Mouse (Mus musculus) midbrain, embryonic 16.5 days (tissue): ENCODE results near the gene Wasf2. TPM values are rescaled to one million over a fixed set of nuclear protein-coding genes. Genes with fewer than 3 reads are reported as not detected.
"Not testable (repeated sequence)": the region's sequence is repeated elsewhere in the genome, so short reads cannot be mapped to it uniquely, and the experiment has no call there.

Source experiments
- ATAC-seq: fragments of 200-750 bp; cut with Nextera tagmentation; 2 replicates; pipeline ENCODE4 v1.8.0; 2017; ENCODE audit warnings: moderate TSS enrichment
- H3K27ac ChIP-seq: fragments of 300-500 bp; sonication (generic); 2 replicates; pipeline ENCODE4 v1.5.1; 2014; ENCODE audit warnings: mild to moderate bottlenecking, low read length, mixed read lengths
- H3K27me3 ChIP-seq: fragments of 300-500 bp; sonication (generic); 2 replicates; pipeline ENCODE4 v1.6.1; 2014; ENCODE audit warnings: low read depth, low read length, mixed read lengths; ENCODE audit not compliant: control insufficient read depth, insufficient read depth
- H3K36me3 ChIP-seq: fragments of 300-500 bp; sonication (generic); 2 replicates; pipeline ENCODE4 v1.6.1; 2014; ENCODE audit warnings: mild to moderate bottlenecking, low read length, moderate library complexity, mixed read lengths; ENCODE audit not compliant: control insufficient read depth, insufficient read depth
- H3K4me1 ChIP-seq: fragments of 300-500 bp; sonication (generic); 2 replicates; pipeline ENCODE4 v1.6.1; 2014; ENCODE audit warnings: mild to moderate bottlenecking, low read length, mixed read lengths; ENCODE audit not compliant: control insufficient read depth, insufficient read depth
- H3K4me2 ChIP-seq: fragments of 300-500 bp; sonication (generic); 2 replicates; pipeline ENCODE4 v1.6.1; 2014; ENCODE audit warnings: mild to moderate bottlenecking, low read length, mixed read lengths
- H3K4me3 ChIP-seq: fragments of 300-500 bp; sonication (generic); 2 replicates; pipeline ENCODE4 v1.5.1; 2014; ENCODE audit warnings: low read depth, mild to moderate bottlenecking, low read length, moderate library complexity, mixed read lengths
- H3K9ac ChIP-seq: fragments of 300-500 bp; sonication (generic); 2 replicates; pipeline ENCODE4 v1.6.1; 2014; ENCODE audit warnings: low read depth, low read length, mixed read lengths
- H3K9me3 ChIP-seq: fragments of 300-500 bp; sonication (generic); replicated peaks from 2 replicates; pipeline ENCODE4 v1.6.1; 2014; ENCODE audit warnings: mild to moderate bottlenecking, low read length, mixed read lengths; ENCODE audit not compliant: control insufficient read depth, poor library complexity, severe bottlenecking
- WGBS: fragments of 180-500 bp; shearing (Covaris S2); extraction: QIAGEN DNeasy Blood & Tissue Kit; methylation state at CpG from one replicate; pipeline ENCODE4 v1.1.7; 2014; 5-methylcytosine and 5-hydroxymethylcytosine counted together
- polyA plus RNA-seq: library from polyadenylated mRNA; unstranded; fragments of >200 nt; fragmentation: Nextera tagmentation; extraction: Ambion mirVana; gene quantifications from 2 replicates; pipeline ENCODE4 v1.2.1, GENCODE M21; 2015

Wasf2 gene
- polyA plus RNA-seq, 1 experiment from 2014 or later = 20.1 TPM

- Histone ChIP-seq H3K9ac (no peak overlapping the region), H3K27ac (peak overlapping the region; percentile 84; the same call in 1 of the 2 replicates), H3K9me3 (no peaks in the 10 kb centered on the region), H3K4me1 (peaks cover 48% of the 10 kb centered on the region), H3K4me2 (no peak overlapping the region), H3K27me3 (no peaks in the 10 kb centered on the region), H3K36me3 (no peaks in the 10 kb centered on the region), H3K4me3 (no peak overlapping the region)
- WGBS = 8% methylated on average over 1 of the region's 1 CpGs
- ATAC-seq = no peak
These were observed 36.0 kb upstream of the Wasf2 start for GRCm38 (mm10) chr4:133094255-133094654.

DNA sequence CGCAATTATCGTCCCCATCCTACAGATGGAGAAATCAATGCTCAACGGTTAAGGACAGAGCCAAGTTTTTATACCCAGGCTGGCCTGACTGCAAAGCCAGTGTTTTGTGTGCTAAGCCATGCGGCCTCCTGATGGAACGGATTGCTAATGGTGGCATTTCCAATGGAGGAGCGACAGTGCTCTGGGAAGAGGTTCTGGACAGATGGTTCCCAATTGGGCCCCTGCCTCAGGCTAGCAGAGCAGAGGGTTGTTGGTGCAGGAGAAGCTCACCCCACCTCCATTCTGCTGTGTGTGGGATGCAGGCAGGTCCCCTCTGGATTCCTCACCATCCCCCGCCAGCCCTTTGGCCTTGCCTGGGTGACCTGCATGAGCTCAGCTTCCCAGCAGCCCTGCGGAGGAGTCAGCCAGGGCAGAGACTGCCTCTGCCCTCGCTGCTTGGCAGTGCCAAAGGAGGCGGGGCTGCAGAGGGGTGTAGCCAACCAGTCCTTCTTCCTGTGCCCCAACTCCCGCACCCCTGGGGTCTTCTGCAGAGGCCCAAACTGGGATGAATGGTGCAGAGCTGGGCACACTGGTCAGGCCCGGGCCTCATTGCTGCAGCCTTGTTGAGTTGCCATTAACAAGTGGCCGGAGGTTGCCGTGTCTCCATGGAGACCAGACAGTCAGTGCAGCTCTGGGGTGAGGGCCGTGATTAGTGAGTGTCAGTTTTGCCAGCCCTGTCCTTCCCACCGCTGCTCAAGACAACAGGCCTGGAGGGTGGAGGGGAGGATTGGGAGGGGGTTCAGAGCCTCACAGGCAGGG is 35.2 kb upstream of the Wasf2 start:
- 21% methylated on average over 16 of the region's 16 CpGs for WGBS

DNA sequence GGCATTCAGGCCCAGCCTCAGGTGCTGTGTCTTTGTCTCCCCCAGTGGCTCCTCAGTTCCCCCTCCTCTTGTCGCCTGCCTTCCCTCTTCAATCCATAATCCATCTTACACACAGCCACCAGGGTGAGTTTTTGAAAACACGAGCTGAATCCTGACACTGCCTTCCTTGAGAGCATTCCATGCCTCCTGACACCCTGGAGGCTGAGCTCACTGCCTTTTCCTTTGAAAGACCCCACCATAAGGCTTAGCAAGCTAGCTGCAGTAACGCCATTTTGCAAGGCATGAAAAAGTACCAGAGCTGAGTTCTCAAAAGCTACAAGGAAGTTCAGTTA is 34.6 kb upstream of the Wasf2 start:
- H3K27me3 ChIP-seq, ATAC-seq, H3K4me3 ChIP-seq, H3K9me3 ChIP-seq, H3K36me3 ChIP-seq: not testable (repeated sequence)
- H3K27ac ChIP-seq = peak overlapping the region; percentile 84
- H3K4me1 ChIP-seq = peaks cover 38% of the 10 kb centered on the region
- WGBS = 5% methylated on average over 3 of the region's 3 CpGs
- 0 out of 2 replicates have a peak overlapping the region, but pooled peaks have one; percentile 45 for H3K9ac ChIP-seq
- peak overlapping the region; percentile 34; the same call in 1 of the 2 replicates for H3K4me2 ChIP-seq

More for the DNA sequence above, 35.2 kb upstream of the Wasf2 start:
- Histone ChIP-seq H3K9me3 (no peaks in the 10 kb centered on the region), H3K27ac (peak overlapping the region; percentile 84), H3K4me2 (peak overlapping the region; percentile 34), H3K27me3 (no peaks in the 10 kb centered on the region), H3K4me1 (peaks cover 44% of the 10 kb centered on the region), H3K9ac (peak overlapping the region; percentile 45), H3K36me3 (no peaks in the 10 kb centered on the region), H3K4me3 (no peak overlapping the region)
- ATAC-seq = peak; percentile 81

DNA sequence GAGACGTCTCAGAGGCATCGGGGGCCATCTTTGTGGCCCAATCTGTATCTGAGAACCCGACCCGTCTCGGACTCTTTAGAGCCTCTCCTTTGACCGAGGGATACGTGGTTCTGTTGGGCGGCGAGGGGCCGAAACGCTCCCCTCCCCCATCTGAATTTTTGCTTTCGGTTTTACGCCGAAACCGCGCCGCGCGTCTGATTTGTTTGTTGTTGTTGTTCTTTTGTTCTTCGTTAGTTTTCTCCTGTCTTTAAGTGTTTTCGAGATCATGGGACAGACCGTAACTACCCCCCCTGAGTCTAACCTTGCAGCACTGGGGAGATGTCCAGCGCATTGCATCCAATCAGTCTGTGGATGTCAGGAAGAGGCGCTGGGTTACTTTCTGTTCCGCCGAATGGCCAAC is 33.6 kb upstream of the Wasf2 start:
- 2% methylated on average over 11 of the region's 26 CpGs for WGBS

DNA sequence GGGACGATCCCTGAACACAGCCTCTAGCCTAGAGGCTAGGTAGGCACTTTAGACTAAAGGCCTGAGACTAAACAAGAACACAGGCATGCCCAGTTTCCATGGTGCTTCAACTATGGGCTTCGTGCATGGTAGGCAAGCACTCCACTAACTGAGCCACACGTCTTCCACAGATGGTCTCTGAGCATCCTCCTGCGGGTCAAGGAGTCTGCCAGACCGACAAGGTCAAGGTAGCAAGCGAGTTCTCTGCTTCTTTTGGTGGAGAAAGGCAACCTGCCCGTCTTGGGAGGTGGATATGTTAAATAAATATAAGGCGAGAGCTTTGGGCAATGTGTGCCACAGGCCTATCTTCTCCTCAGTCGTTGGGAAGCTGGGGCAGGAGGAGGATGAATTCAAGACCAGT is 28.6 kb upstream of the Wasf2 start:
- no peak overlapping the region for H3K4me3 ChIP-seq
- H3K36me3 ChIP-seq = no peaks in the 10 kb centered on the region
- 79% methylated on average over 9 of the region's 9 CpGs for WGBS
- no peaks in the 10 kb centered on the region for H3K27me3 ChIP-seq
- no peak for ATAC-seq
- no peaks in the 10 kb centered on the region for H3K9me3 ChIP-seq
- no peak overlapping the region for H3K9ac ChIP-seq
- no peak overlapping the region for H3K27ac ChIP-seq
- peaks cover 5% of the 10 kb centered on the region; the same call in 1 of the 2 replicates for H3K4me1 ChIP-seq
- peak overlapping the region; percentile 34 for H3K4me2 ChIP-seq

More for the DNA sequence above, 33.6 kb upstream of the Wasf2 start:
- not testable (repeated sequence) for H3K9me3 ChIP-seq, H3K36me3 ChIP-seq, H3K9ac ChIP-seq, H3K27me3 ChIP-seq, ATAC-seq, H3K27ac ChIP-seq
- Histone ChIP-seq H3K4me1 (peaks cover 31% of the 10 kb centered on the region), H3K4me2 (peak overlapping the region; percentile 29; the same call in 1 of the 2 replicates), H3K4me3 (peak overlapping the region; percentile 20; the same call in 1 of the 2 replicates)

- WGBS = 35% methylated on average over 12 of the region's 16 CpGs
- Histone ChIP-seq H3K4me2 (peak overlapping the region; percentile 23; the same call in 1 of the 2 replicates), H3K9me3 (no peaks in the 10 kb centered on the region), H3K27me3 (no peaks in the 10 kb centered on the region), H3K4me1 (peaks cover 5% of the 10 kb centered on the region; the same call in 1 of the 2 replicates), H3K9ac (no peak overlapping the region), H3K36me3 (no peaks in the 10 kb centered on the region), H3K27ac (0 out of 2 replicates have a peak overlapping the region, but pooled peaks have one; percentile 37), H3K4me3 (no peak overlapping the region)
- ATAC-seq = no peak
These were observed 26.6 kb upstream of the Wasf2 start for GRCm38 (mm10) chr4:133103525-133104193.

DNA sequence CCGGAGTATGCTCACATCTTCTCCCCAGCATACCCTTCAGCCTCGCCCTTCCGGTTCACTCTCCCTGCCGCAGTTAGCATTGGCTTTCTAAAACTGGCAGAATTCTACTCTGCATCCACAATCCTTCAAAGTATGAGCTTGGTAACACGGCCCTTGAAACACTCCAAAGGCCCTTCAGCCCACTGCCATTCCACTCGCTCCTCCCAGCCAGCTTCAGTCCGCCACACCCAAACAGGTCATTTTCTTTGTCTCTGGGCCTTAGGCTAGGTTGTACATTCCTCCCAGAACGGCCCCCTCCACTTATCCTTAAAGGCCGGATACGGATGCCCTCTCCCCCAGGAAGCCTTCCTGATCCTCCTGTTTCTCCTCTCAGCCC is 26.1 kb upstream of the Wasf2 start:
- Histone ChIP-seq H3K27me3 (no peaks in the 10 kb centered on the region), H3K9ac (no peak overlapping the region), H3K4me3 (no peak overlapping the region), H3K36me3 (no peaks in the 10 kb centered on the region), H3K27ac (0 out of 2 replicates have a peak overlapping the region, but pooled peaks have one; percentile 37), H3K9me3 (no peaks in the 10 kb centered on the region), H3K4me1 (peaks cover 5% of the 10 kb centered on the region; the same call in 1 of the 2 replicates), H3K4me2 (peak overlapping the region; percentile 23; the same call in 1 of the 2 replicates)
- no peak for ATAC-seq
- WGBS = 33% methylated on average over 10 of the region's 10 CpGs

DNA sequence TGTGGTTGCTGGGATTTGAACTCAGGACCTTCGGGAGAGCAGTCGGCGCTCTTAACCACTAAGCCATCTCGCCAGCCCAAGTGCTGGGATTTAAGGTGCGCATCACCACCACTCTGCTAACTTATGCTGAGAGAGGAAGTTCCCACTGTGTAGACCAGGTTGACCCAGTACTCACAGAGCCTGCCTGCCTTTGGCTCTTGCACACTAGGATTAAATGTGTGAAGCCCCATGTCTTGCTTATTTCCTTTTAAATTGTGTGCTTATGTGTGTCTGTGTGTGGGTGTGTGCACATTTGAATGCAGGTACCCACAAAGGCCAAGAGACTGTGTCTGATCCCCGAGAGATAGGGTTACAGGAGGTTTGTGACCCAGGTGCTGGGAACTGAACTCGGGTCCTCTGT is 23.6 kb upstream of the Wasf2 start:
- Histone ChIP-seq H3K27ac (no peak overlapping the region), H3K4me3 (no peak overlapping the region), H3K9me3 (no peaks in the 10 kb centered on the region), H3K27me3 (no peaks in the 10 kb centered on the region), H3K9ac (no peak overlapping the region), H3K4me1 (peaks cover 4% of the 10 kb centered on the region; the same call in 1 of the 2 replicates), H3K36me3 (no peaks in the 10 kb centered on the region), H3K4me2 (no peak overlapping the region)
- ATAC-seq = no peak
- WGBS = 97% methylated on average over 7 of the region's 7 CpGs
